Mouse (Mus musculus): ENCODE data around the gene Bsdc1. TPM values are rescaled to one million over a fixed set of nuclear protein-coding genes. Genes with fewer than 3 reads are reported as not detected.

The Bsdc1 gene
- total RNA-seq, 2 experiments from 2014 or later = 35.9 to 38.2 TPM

GRCm38 (mm10) chr4:129464286-129464815, 3.0 kb downstream of the Bsdc1 start:
- no peak for DNase-seq
- intact Hi-C loops (cut with DNase I) = no loop called here

- intact Hi-C loops (cut with DNase I) = no loop called here
Measured at GRCm38 (mm10) chr4:129476047-129476446, 14.7 kb downstream of the Bsdc1 start.

GRCm38 (mm10) chr4:129479863-129480262, 18.5 kb downstream of the Bsdc1 start:
- intact Hi-C loops (cut with DNase I) = no loop called here
- no peak for DNase-seq

More at GRCm38 (mm10) chr4:129476047-129476446, 14.7 kb downstream of the Bsdc1 start:
- DNase-seq = no peak

GRCm38 (mm10) chr4:129481090-129481489, 19.7 kb downstream of the Bsdc1 start:
- intact Hi-C loops (cut with DNase I) = no loop called here
- no peak for DNase-seq

- DNase-seq = peak in 1 of 2 experiments; percentile 18
- intact Hi-C loops (cut with DNase I) = loop anchor here (10.0 kb wide), 1 partner anchor 114 kb away; the partner anchor contains the start of genes Eif3i and Tmem234
Measured at GRCm38 (mm10) chr4:129490972-129491880, 29.8 kb downstream of the Bsdc1 start, which contains the start of the genes Tssk3 and Fam229a. Gene Tssk3, minus strand, starts transcription at chr4:129491022. Gene Fam229a, plus strand, starts transcription at chr4:129491190.

GRCm38 (mm10) chr4:129494681-129495080, 33.3 kb downstream of the Bsdc1 start:
- intact Hi-C loops (cut with DNase I) = loop anchor here (5.0 to 10.0 kb wide), 2 partner anchors 48 to 110 kb away; partner anchors contain the start of genes Eif3i, Hdac1 and Tmem234

GRCm38 (mm10) chr4:129495672-129496562, 34.5 kb downstream of the Bsdc1 start:
- no peak for DNase-seq
- intact Hi-C loops (cut with DNase I) = loop anchor here (5.0 to 10.0 kb wide), 2 partner anchors 46 to 109 kb away; partner anchors contain the start of genes Eif3i, Hdac1 and Tmem234

More at GRCm38 (mm10) chr4:129494681-129495080, 33.3 kb downstream of the Bsdc1 start:
- DNase-seq = no peak

GRCm38 (mm10) chr4:129496631-129497030, 35.2 kb downstream of the Bsdc1 start:
- intact Hi-C loops (cut with DNase I) = loop anchor here (5.0 to 10.0 kb wide), 2 partner anchors 46 to 108 kb away; partner anchors contain the start of genes Eif3i, Hdac1 and Tmem234
- DNase-seq = peak in 1 of 2 experiments; percentile 47

- intact Hi-C loops (cut with DNase I) = loop anchor here (5.0 to 10.0 kb wide), 2 partner anchors 43 to 106 kb away; partner anchors contain the start of genes Eif3i, Hdac1 and Tmem234
- DNase-seq = no peak
Measured at GRCm38 (mm10) chr4:129498941-129499340, 37.6 kb downstream of the Bsdc1 start.

- DNase-seq = no peak
- intact Hi-C loops (cut with DNase I) = no loop called here
Measured at GRCm38 (mm10) chr4:129500017-129500416, 38.6 kb downstream of the Bsdc1 start.

- DNase-seq = peak; percentile 92 to 93
- intact Hi-C loops (cut with DNase I) = no loop called here
Measured at GRCm38 (mm10) chr4:129500607-129501566, 39.5 kb downstream of the Bsdc1 start.

- DNase-seq = no peak
- intact Hi-C loops (cut with DNase I) = no loop called here
Measured at GRCm38 (mm10) chr4:129502327-129502888, 41.0 kb downstream of the Bsdc1 start.

GRCm38 (mm10) chr4:129502901-129503444, 41.6 kb downstream of the Bsdc1 start:
- DNase-seq = no peak
- intact Hi-C loops (cut with DNase I) = no loop called here

- intact Hi-C loops (cut with DNase I) = no loop called here
- DNase-seq = no peak
Measured at GRCm38 (mm10) chr4:129505511-129505910, 44.1 kb downstream of the Bsdc1 start.

- DNase-seq = no peak
- intact Hi-C loops (cut with DNase I) = no loop called here
Measured at GRCm38 (mm10) chr4:129507434-129508236, 46.3 kb downstream of the Bsdc1 start.

- intact Hi-C loops (cut with DNase I) = no loop called here
- no peak for DNase-seq
Measured at GRCm38 (mm10) chr4:129508237-129508515, 46.8 kb downstream of the Bsdc1 start.

- intact Hi-C loops (cut with DNase I) = no loop called here
Measured at GRCm38 (mm10) chr4:129508834-129509600, 47.6 kb downstream of the Bsdc1 start.

More at GRCm38 (mm10) chr4:129508834-129509600, 47.6 kb downstream of the Bsdc1 start:
- no peak for DNase-seq

Data from heart, postnatal 10 days (tissue).